ENCODE assay signal across 16 mouse cellular contexts in the genomic region with DNA sequence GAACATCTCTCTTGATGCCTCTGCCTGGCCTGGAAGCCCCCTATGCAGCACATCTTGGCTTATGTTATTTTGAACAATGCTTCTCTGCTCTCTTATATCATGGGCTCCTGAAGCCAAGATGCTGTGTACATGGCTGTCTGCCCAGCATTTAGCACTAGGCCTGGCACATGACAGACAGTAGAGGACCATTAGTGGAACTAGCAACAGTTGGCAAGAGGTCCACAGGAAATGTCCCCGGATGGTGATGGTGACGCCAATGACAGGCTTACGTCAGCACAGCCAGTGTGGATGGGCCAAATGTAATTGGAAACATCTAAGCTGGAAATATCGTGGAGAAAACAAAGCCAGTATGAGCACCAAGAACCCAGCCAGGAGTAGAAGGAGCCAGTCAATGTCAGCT.
A peak's percentile ranks its signal among the peaks of the same experiment; 100 is the strongest.
DNase-seq lines count a peak whose midpoint lies in the region; ATAC-seq and TF ChIP-seq lines count a peak whose summit lies in the region.
"Had no signal": no experiment of that assay in that cellular context is flagged by ENCODE, and none has a peak within 500 bp of the region (broad histone marks: within the 10 kb centered on the region; RNA-seq: fewer than 3 reads in every experiment).

No protein-coding gene starts in this region.

- H3K4me2 ChIP-seq in lung, embryonic 14.5 days, result no peak overlapping the region
- H3K4me2 ChIP-seq in lung, embryonic 16.5 days (ENCODE audit: low read depth, low read length), result no peak overlapping the region
- H3K4me2 ChIP-seq in midbrain, embryonic 11.5 days, result no peak overlapping the region
- H3K4me2 ChIP-seq: neural tube, embryonic 15.5 days; stomach, embryonic 15.5 days had no signal

- no peak overlapping the region for H3K27ac ChIP-seq in lung, embryonic 14.5 days (ENCODE audit: low read depth)
- H3K27ac ChIP-seq in lung, embryonic 16.5 days (ENCODE audit: low read length), result 0 out of 2 replicates have a peak overlapping the region, but pooled peaks have one; percentile 50
- H3K27ac ChIP-seq in midbrain, embryonic 11.5 days (ENCODE audit: low read depth, low read length), result no peak overlapping the region
- H3K27ac ChIP-seq: midbrain, embryonic 10.5 days; neural tube, embryonic 15.5 days; stomach, embryonic 15.5 days had no signal

- H3K27me3 ChIP-seq in lung, embryonic 14.5 days (ENCODE audit: insufficient read depth, low read length), result no peaks in the 10 kb centered on the region
- no peaks in the 10 kb centered on the region for H3K27me3 ChIP-seq in lung, embryonic 16.5 days (ENCODE audit: control insufficient read depth, insufficient read depth, low read depth, low read length)
- H3K27me3 ChIP-seq in midbrain, embryonic 11.5 days (ENCODE audit: control insufficient read depth, insufficient read depth, low read length), result no peaks in the 10 kb centered on the region
- H3K27me3 ChIP-seq: neural tube, embryonic 15.5 days; stomach, embryonic 15.5 days had no signal

- no peaks in the 10 kb centered on the region for H3K36me3 ChIP-seq in lung, embryonic 14.5 days (ENCODE audit: insufficient read depth)
- H3K36me3 ChIP-seq in lung, embryonic 16.5 days (ENCODE audit: control insufficient read depth, insufficient read depth, low read length), result no peaks in the 10 kb centered on the region
- H3K36me3 ChIP-seq in midbrain, embryonic 11.5 days (ENCODE audit: control insufficient read depth, insufficient read depth, low read length), result no peaks in the 10 kb centered on the region
- H3K36me3 ChIP-seq: midbrain, embryonic 10.5 days; neural tube, embryonic 15.5 days; stomach, embryonic 15.5 days had no signal

- ATAC-seq in lung, embryonic 14.5 days (ENCODE audit: insufficient read depth), result peak; percentile 68
- peak; percentile 93 for ATAC-seq in lung, embryonic 16.5 days (ENCODE audit: low read depth)
- no peak for ATAC-seq in midbrain, embryonic 11.5 days (ENCODE audit: low FRiP score)
- ATAC-seq: forebrain, postnatal 0 days had no signal

- no peak overlapping the region for H3K4me3 ChIP-seq in lung, embryonic 14.5 days (ENCODE audit: low read depth, low read length)
- H3K4me3 ChIP-seq in lung, adult 2 months (replicated peaks; ENCODE audit: extremely low read depth, low read depth, low read length), result no peak overlapping the region
- H3K4me3 ChIP-seq in lung, embryonic 16.5 days (ENCODE audit: low read length), result no peak overlapping the region
- H3K4me3 ChIP-seq in midbrain, embryonic 11.5 days (ENCODE audit: low read depth, low read length), result no peak overlapping the region
- H3K4me3 ChIP-seq: midbrain, embryonic 10.5 days; neural tube, embryonic 15.5 days; stomach, embryonic 15.5 days had no signal

- WGBS in lung, embryonic 14.5 days, result 57% methylated on average over 4 of the region's 4 CpGs
- 55% methylated on average over 4 of the region's 4 CpGs for WGBS in lung, adult 2 months
- WGBS in lung, embryonic 16.5 days, result 59% methylated on average over 4 of the region's 4 CpGs
- WGBS in midbrain, embryonic 11.5 days, result 97% methylated on average over 4 of the region's 4 CpGs

- no peak for TF ChIP-seq CTCF in lung, embryonic 14.5 days (IDR thresholded peaks at IDR 0.05; ENCODE audit: low read depth)
- TF ChIP-seq CTCF in lung, adult 2 months (IDR thresholded peaks at IDR 0.05; ENCODE audit: insufficient read depth, low read length), result no peak

- H3K9ac ChIP-seq in lung, embryonic 14.5 days, result no peak overlapping the region
- H3K9ac ChIP-seq in lung, embryonic 16.5 days (ENCODE audit: low read length), result no peak overlapping the region
- H3K9ac ChIP-seq in midbrain, embryonic 11.5 days (ENCODE audit: low read length), result no peak overlapping the region
- H3K9ac ChIP-seq: forebrain, postnatal 0 days; neural tube, embryonic 15.5 days; stomach, embryonic 15.5 days had no signal

- H3K9me3 ChIP-seq in lung, embryonic 14.5 days (ENCODE audit: low read depth, low read length), result no peaks in the 10 kb centered on the region
- no peaks in the 10 kb centered on the region for H3K9me3 ChIP-seq in lung, embryonic 16.5 days (ENCODE audit: control insufficient read depth, low read length)
- H3K9me3 ChIP-seq in midbrain, embryonic 11.5 days (ENCODE audit: control insufficient read depth, low read length), result no peaks in the 10 kb centered on the region
- H3K9me3 ChIP-seq: midbrain, embryonic 10.5 days; neural tube, embryonic 15.5 days; stomach, embryonic 15.5 days had no signal

- H3K4me1 ChIP-seq in lung, embryonic 14.5 days (ENCODE audit: insufficient read depth), result no peaks in the 10 kb centered on the region
- H3K4me1 ChIP-seq in lung, adult 2 months (ENCODE audit: control insufficient read depth, insufficient read depth, low read length), result no peaks in the 10 kb centered on the region
- H3K4me1 ChIP-seq in lung, embryonic 16.5 days (replicated peaks; ENCODE audit: control insufficient read depth, insufficient read depth, low read length), result no peaks in the 10 kb centered on the region
- H3K4me1 ChIP-seq in midbrain, embryonic 11.5 days (ENCODE audit: control insufficient read depth, insufficient read depth, low read length), result no peaks in the 10 kb centered on the region
- H3K4me1 ChIP-seq: midbrain, embryonic 10.5 days; neural tube, embryonic 15.5 days; stomach, embryonic 15.5 days had no signal

- no peak for TF ChIP-seq POLR2A in lung, adult 2 months (IDR thresholded peaks at IDR 0.05; ENCODE audit: borderline replicate concordance, extremely low read depth, low read depth, low read length)

- DNase-seq in adrenal gland, adult 2 months, result peak; percentile 4
- no peak for DNase-seq in adrenal gland, postnatal 36 days
- peak; percentile 76 for DNase-seq in lung, embryonic 14.5 days
- DNase-seq in lung, adult 2 months, result no peak
- no peak for DNase-seq in thymus, postnatal 10 days (ENCODE audit: low spot score in 2 of 2)
- no peak for DNase-seq in embryo, embryonic 11 days
- DNase-seq in midbrain, embryonic 11.5 days (ENCODE audit: low spot score, missing footprints), result no peak
- DNase-seq: cerebellum, adult 11 months; forebrain, postnatal 0 days; layer of hippocampus, postnatal 36 days; left cerebral cortex, postnatal 4 days; spleen, adult 18-20 months had no signal

Comparison
In these comparisons a context has a peak if more than half of its experiments do, and no peak if none do; other contexts are left out.
1. DNase-seq: peak in adrenal gland, adult 2 months (single experiment) and lung, embryonic 14.5 days (single experiment); none in adrenal gland, postnatal 36 days (0 of 2), lung, adult 2 months (single experiment), thymus, postnatal 10 days (0 of 2), embryo, embryonic 11 days (single experiment) and midbrain, embryonic 11.5 days (single experiment).